Mouse (Mus musculus): ENCODE data around the gene A430005L14Rik.

The A430005L14Rik gene

DNA sequence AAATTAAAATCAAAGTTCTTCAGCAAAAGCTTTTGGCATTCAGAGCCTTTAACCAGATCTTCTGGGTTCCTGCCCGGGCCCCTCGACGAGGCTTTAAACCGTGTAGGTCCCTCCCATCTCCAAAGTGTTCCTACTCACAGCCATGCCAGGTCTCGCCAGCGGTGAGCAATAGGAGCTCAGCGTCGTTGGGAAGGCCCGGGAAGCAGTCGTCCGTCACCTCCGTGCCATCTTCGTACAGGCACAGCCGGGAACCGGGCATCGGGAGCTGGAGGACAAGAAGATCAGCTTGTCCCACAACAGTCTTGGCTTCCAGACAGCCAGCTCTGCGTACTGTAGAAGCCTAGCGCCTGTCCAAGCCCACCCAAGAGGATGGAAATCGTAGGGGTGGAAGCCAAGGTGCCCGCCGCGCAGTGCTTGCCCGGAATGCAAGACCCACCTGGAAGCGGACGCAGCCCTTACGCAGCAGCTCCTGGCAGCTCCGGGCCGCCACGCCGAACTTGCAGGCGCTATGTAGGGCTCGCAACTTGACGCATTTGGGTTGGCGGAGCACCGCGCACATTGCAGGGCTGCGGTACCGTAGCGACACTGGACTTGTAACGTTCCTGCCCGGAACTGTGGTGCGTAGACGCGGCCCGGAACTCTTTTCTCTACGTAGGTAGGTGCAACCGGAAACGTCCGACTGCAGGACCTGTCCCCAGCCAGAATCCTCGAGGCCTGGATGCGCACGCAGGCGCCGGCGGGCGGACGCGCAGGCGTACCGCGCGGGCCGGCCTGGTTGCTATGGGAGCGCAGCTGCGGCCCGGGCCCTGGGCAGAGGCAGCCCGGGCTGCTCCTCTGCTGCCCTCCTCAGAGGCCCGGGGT lies 17.6 kb downstream of the A430005L14Rik start, which contains the start of the genes Dffb and Cep104:
Gene Dffb, minus strand, starts transcription at position 696 of the 861 bp plus-strand sequence.
Gene Cep104, plus strand, starts transcription at position 764 of the 861 bp plus-strand sequence.
- peak; percentile 86 for DNase-seq (ENCODE audit: low spot score)

DNA sequence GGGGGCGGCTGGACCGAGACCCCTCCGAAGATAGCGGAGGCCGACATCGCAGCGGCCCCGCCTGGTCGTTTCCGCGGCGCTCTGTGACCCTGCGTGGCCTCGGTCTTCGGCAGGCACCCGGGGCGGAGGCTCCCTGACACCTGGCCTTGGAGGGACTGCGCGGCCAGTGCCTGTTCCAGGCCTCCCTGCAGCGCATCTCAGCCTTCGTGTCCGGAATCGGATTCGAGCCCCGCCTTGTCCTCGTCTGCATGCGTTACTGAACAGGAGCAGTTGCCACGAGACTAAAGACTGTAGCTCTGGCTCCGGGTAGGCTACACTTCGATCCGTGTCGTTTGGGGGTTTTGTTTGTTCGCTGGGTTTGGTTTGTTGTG lies 18.2 kb downstream of the A430005L14Rik start:
- no peak for DNase-seq (ENCODE audit: low spot score)

DNA sequence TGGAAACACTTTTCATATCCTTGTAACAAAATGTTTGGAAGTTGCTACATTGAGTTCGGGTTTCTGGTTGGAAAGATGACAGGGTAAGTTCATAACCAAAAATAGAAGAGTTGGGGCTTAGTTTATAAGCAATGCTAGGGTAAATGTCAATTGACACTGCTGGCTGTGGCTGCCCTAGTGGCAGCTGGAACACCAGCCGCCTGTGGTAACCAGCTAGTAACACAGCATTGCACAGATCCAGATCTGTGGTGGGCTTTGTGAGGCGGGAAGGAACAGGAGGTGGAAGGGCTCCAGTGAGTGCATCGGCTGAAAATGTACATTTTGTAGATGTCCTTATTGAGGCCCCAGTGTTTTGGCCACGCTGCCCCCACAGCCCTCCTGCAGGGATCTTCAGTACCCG lies 18.7 kb downstream of the A430005L14Rik start:
- no peak for DNase-seq (ENCODE audit: low spot score)

DNA sequence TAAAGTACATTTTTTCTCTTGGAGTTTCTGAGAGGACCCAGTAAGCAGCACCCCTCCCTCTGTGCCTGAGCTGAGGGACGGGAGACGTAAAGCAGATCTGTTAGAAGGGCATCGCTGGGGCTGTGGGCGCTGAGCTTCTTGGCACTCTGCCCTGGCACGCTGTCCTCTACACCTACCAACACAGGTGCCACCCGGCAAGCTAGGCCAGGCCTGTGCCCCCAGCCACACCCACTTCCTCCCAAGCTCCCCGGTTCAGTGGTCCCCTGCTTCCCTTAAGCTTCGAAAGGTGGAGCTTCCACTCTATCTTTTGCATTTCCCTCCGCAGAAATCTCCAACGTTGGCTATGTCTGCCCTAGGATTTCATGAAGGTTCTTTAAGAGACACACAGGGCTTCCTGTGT lies 22.2 kb downstream of the A430005L14Rik start:
- no peak for DNase-seq (ENCODE audit: low spot score)

DNA sequence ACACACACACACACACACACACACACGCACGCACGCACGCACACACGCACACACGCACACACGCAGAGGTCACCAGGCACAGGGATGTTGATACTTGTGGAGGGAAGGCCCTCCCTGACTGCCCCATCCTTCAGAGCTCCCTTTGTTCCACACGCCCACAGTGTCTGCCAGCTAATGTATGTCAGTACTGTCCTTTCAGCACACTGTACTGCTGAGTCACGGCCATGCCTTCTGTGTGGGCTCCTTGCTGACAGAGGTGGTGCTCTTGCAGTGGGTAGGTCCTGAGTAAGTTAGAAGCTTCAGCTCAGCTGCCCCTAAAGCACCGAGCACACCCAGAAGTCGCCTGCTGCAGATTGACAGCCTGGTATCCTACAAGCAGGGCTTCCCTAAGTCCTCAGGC lies 23.4 kb downstream of the A430005L14Rik start:
- no peak for DNase-seq (ENCODE audit: low spot score)

DNA sequence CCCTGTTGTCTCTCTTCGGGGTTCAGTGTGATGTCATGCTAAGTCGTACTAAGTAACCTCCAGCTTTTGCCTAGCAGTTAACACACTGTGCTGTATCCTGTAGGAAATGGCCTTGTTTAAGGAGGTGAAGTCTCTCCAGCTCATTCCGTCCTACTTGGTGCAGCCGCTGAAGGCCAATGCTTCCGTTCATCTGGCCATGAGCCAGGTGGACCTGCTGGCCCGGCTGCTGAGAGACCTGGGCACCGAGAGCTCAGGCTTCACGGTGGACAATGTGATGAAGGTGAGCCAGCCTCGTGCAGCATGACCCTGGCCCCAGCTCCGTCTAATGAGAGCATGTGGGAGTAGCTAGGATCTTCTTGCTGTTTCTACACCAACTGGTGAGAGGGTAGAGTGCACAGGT lies 35.7 kb downstream of the A430005L14Rik start:
- DNase-seq (ENCODE audit: low spot score), result no peak

DNA sequence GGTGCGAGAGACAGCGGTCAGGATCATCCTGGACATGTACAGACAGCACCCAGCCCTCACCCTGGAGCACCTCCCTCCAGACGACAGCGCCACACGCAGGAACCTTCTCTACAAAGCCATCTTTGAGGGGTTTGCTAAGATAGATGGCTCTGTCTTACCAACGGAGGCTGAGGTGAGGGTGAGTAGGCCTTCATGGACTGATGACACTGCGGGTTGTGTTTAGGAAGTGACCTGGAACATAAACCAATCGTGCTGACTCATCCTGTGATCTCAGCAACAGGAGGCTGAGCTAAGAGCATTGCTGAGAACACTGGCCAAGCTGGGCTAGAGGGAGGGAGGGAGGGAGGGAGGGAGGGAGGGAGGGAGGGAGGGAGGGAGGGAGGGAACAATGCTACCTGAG lies 36.5 kb downstream of the A430005L14Rik start:
- DNase-seq (ENCODE audit: low spot score), result no peak

DNA sequence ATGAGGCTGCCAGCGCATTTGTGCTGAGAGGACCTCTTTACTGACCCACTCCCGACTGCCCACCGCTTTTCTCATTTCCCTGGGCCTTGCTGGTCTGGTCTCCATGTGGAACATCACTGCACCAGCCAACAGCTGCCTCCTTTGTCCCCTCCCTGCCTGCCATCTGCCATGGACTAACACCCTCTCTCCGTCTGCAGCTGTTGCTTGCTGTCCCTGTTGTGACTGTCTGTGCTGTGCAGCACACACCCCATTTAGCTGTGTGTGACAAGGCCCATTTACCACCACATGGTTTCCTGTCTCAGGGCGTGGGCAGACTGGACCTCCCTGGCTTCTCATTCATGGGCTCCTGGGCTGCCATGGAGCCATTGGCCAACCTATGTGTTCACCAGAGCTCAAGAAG lies 48.5 kb downstream of the A430005L14Rik start:
- DNase-seq (ENCODE audit: low spot score), result no peak

DNA sequence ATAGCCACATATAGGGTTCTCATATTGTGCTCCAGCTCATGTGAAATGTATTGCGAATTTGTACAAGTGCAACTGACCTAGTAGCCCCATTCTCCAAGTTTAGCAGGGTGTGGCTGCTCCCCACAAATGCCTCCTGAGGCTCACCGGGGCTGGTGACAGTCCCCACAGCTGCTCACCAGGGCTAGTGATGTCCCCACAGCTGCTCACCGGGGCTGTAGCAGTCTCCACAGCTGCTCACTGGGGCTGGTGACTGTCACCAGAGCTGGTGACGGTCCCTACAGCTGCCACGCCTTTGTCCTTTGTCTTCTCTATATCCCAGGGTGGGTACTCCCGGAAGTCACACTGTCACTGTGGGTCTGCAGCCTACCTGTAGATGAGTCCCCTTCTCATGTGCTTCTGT lies 49.2 kb downstream of the A430005L14Rik start:
- DNase-seq (ENCODE audit: low spot score), result no peak

DNA sequence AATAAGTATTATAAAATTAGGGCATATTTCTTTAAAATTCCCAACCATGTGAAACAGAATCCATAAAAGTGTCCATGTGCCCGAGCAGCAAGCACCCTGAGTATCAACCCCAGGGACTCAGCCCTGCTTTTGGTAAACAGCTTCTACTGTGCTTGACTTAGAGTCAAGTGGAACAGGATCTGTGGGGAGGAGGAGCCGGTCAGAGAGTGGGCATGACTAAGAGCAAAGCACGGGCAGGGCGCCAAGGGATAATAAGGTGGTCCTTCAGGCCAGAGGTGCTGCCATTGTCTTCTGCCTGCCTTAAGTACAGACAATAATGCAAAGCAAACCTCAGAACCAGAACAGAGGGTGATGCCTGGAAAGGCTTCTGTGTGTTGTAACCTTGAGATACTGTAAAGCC lies 50.7 kb downstream of the A430005L14Rik start:
- no peak for DNase-seq (ENCODE audit: low spot score)

DNA sequence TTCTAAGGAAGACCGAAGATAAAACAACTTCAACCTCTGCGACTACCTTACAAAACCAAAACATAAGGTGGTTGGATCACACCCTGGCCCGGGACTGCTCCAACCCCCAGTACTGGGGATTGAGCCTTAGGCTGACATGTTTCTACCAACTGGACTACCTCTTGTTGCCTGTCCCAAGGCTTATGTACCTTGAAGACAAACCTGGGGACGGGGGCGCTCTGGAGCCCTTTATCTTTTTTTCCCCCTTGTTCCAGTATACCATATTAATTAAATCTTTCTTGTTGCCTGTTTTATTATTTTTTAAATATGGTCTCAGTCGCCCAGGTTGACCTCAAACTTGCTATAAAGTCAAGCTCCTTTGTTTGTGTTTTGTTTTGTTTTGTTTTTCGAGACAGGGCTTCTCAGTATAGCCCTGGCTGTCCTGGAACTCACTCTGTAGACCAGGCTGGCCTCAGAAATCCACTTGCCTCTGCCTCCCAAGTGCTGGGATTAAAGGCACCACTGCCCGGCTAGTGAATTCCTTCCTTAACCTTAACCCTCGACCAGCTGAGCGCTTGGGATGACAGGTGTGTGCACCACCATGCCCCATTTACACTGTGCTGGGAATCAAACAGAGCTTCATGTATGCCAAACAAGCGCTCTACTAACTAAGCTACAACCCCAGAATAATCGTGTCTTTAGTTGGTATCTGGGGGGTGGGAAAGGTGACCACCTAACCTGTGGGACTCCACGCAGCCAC lies 54.0 kb downstream of the A430005L14Rik start:
- no peak for DNase-seq (ENCODE audit: low spot score)

All from c-Kit-positive CD71-positive TER-119-positive erythroid progenitor cells, embryonic 14.5 days (primary cell).